Mouse (Mus musculus): ENCODE data around the gene Fam120c. TPM values are rescaled to one million over a fixed set of nuclear protein-coding genes. Genes with fewer than 3 reads are reported as not detected.

Fam120c gene
- total RNA-seq, 1 experiment from 2014 or later, result 11.8 TPM

GRCm38 (mm10) chrX:151513066-151513465 is 169.1 kb downstream of the Fam120c start:
- ATAC-seq (replicated peaks in 1 of 2; ENCODE audit: insufficient read depth in 1 of 2, low FRiP score in 2 of 2, low TSS enrichment in 1 of 2, low read depth in 1 of 2, poor library complexity in 2 of 2, severe bottlenecking in 2 of 2), result no peak

DNA sequence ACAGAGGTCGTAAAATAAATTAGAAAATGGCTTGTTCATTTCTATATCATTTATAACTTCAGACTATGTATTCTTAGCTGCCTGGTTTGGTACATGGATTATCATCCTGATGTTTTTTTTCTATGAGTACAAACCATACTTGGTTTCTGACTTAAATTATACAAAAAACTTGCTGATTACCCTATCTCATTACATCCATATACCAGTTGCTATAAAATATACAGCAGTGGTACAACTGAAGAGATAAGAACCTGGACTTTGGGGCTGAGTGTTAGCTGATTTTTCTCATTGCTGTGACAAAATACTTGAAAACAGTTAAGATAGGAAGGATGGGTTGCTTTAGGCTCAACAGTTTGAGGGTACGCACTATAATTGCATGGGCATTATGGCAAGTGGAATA is 169.7 kb downstream of the Fam120c start:
- ATAC-seq (replicated peaks in 1 of 2; ENCODE audit: insufficient read depth in 1 of 2, low FRiP score in 2 of 2, low TSS enrichment in 1 of 2, low read depth in 1 of 2, poor library complexity in 2 of 2, severe bottlenecking in 2 of 2), result no peak

DNA sequence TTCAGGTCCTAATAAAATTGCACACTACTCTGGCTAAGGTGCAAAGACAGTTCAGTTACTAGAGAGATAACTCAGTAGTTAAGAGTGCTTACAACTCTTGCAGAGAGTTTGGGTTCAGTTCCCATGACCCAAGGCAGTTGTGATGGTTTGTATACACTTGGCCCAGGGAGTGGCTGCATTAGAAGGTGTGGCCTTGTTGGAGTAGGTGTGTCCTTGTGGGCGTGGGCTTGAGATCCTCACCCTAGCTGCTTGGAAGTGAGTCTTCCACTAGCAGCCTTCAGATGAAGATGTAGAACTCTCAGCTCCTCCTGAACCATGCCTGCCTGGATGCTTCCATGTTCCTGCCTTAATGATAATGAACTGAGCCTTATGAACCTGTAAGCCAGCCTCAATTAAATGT is 174.2 kb downstream of the Fam120c start:
- ATAC-seq (replicated peaks in 1 of 2; ENCODE audit: insufficient read depth in 1 of 2, low FRiP score in 2 of 2, low TSS enrichment in 1 of 2, low read depth in 1 of 2, poor library complexity in 2 of 2, severe bottlenecking in 2 of 2), result no peak

GRCm38 (mm10) chrX:151520127-151520457 is 176.1 kb downstream of the Fam120c start:
- ATAC-seq (replicated peaks in 1 of 2; ENCODE audit: insufficient read depth in 1 of 2, low FRiP score in 2 of 2, low TSS enrichment in 1 of 2, low read depth in 1 of 2, poor library complexity in 2 of 2, severe bottlenecking in 2 of 2), result no peak; a peak in 1 of 4 replicates

GRCm38 (mm10) chrX:151520458-151521322 is 176.7 kb downstream of the Fam120c start, which contains the start of gene Phf8:
Phf8 (plus strand) TSS chrX:151520672.
- peak; percentile 87 to 89 for ATAC-seq (replicated peaks in 1 of 2; ENCODE audit: insufficient read depth in 1 of 2, low FRiP score in 2 of 2, low TSS enrichment in 1 of 2, low read depth in 1 of 2, poor library complexity in 2 of 2, severe bottlenecking in 2 of 2)

Other genes with a start within 250 kb of the Fam120c start
- 42.7 and 46.9 TPM in 2 replicates for gene Tsr2, start 247.6 kb upstream of the Fam120c start, total RNA-seq (2017)
- 0.06 and 0.55 TPM in 2 replicates for gene Wnk3, start 146.1 kb upstream of the Fam120c start, total RNA-seq (2017)
- 20.1 and 22.4 TPM in 2 replicates for gene Phf8, start 176.5 kb downstream of the Fam120c start, total RNA-seq (2017)